ENCODE assay signal across 9 mouse cellular contexts in genomic region chr10:127956168-127956816, GRCm38 (mm10). TPM values are rescaled to one million over a fixed set of nuclear protein-coding genes. Genes with fewer than 3 reads are reported as not detected.
DNase-seq lines count a peak whose midpoint lies in the region; ATAC-seq and TF ChIP-seq lines count a peak whose summit lies in the region.
"Had no signal": no experiment of that assay in that cellular context is flagged by ENCODE, and none has a peak within 500 bp of the region (broad histone marks: within the 10 kb centered on the region; RNA-seq: fewer than 3 reads in every experiment).

No protein-coding gene starts in this region.

- WGBS in lung, adult 2 months, result 53% methylated on average over 16 of the region's 16 CpGs

- no peaks in the 10 kb centered on the region for H3K79me3 ChIP-seq in C2C12 (ENCODE audit: low read depth)

- peaks cover 2% of the 10 kb centered on the region for H3K27me3 ChIP-seq in C2C12 (ENCODE audit: control insufficient read depth, insufficient read depth, insufficient read length)

- H3K36me3 ChIP-seq in C2C12 (ENCODE audit: control insufficient read depth, insufficient read depth), result no peaks in the 10 kb centered on the region

- no peaks in the 10 kb centered on the region for H3K4me1 ChIP-seq in lung, adult 2 months (ENCODE audit: control insufficient read depth, insufficient read depth, low read length)

- peak; percentile 80 for DNase-seq in R1 (ENCODE audit: low read depth, low spot score)
- DNase-seq in cerebellum, postnatal 36 days, result peak; percentile 76 to 77
- DNase-seq in layer of hippocampus, adult 18-20 months (ENCODE audit: low spot score in 2 of 2), result peak; percentile 30 to 59
- peak; percentile 76 for DNase-seq in lung, adult 2 months
- DNase-seq in right cerebral cortex, adult 18-20 months, result peak; percentile 63
- DNase-seq in urinary bladder, adult 18-20 months (ENCODE audit: low spot score in 2 of 2), result peak; percentile 60 to 72

- H3K4me3 ChIP-seq in C2C12 (ENCODE audit: insufficient read depth, poor library complexity, severe bottlenecking), result no peak overlapping the region
- H3K4me3 ChIP-seq in lung, adult 2 months (replicated peaks; ENCODE audit: extremely low read depth, low read depth, low read length), result no peak overlapping the region

- no peak overlapping the region for H3ac ChIP-seq in C2C12 (ENCODE audit: control insufficient read depth, insufficient read length, low read depth)

- peak; percentile 49 for TF ChIP-seq CTCF in C2C12 (IDR thresholded peaks at IDR 0.05; ENCODE audit: control insufficient read depth, insufficient read depth, insufficient read length)
- TF ChIP-seq CTCF in lung, adult 2 months (IDR thresholded peaks at IDR 0.05; ENCODE audit: insufficient read depth, low read length), result peak; percentile 67

- ATAC-seq in granulocyte monocyte progenitor cell, adult 5-6 weeks (replicated peaks; ENCODE audit: poor library complexity, severe bottlenecking), result peak; percentile 66; the same call in 1 of the 2 replicates

- no peak for TF ChIP-seq POLR2A in lung, adult 2 months (IDR thresholded peaks at IDR 0.05; ENCODE audit: borderline replicate concordance, extremely low read depth, low read depth, low read length)

- H3K79me2 ChIP-seq in C2C12 (ENCODE audit: control insufficient read depth, insufficient read depth), result no peaks in the 10 kb centered on the region

TF ChIP-seq in C2C12, 6 proteins besides CTCF, POLR2A, EP300 and RAD21:
- no peak for TF ChIP-seq MAX (IDR thresholded peaks at IDR 0.05)
- no peak for TF ChIP-seq CEBPB (IDR thresholded peaks at IDR 0.05; ENCODE audit: low read depth)
- TF ChIP-seq USF1 (IDR thresholded peaks at IDR 0.05; ENCODE audit: low read depth), result no peak
- no peak for TF ChIP-seq MYOD1 (IDR thresholded peaks at IDR 0.05; ENCODE audit: control insufficient read depth, insufficient read length, low read depth)
- TF ChIP-seq FOSL1 (IDR thresholded peaks at IDR 0.05; ENCODE audit: insufficient read depth, low read length, poor library complexity, severe bottlenecking), result no peak
- TF ChIP-seq MYOG (IDR thresholded peaks at IDR 0.05; ENCODE audit: control insufficient read depth, extremely low read depth, insufficient read length), result no peak

RNA-seq across cellular contexts. Expression of gene Hsd17b6, which starts 51.1 kb away (rescaled TPM):
- not detected for polyA plus RNA-seq in C2C12 (2012; fragmentation: generic; extraction: Trizol)
- not detected in 2 replicates for total RNA-seq in granulocyte monocyte progenitor cell, adult 5-6 weeks (2014; fragmentation: Nextera tagmentation)
- not detected in 2 replicates for total RNA-seq in granulocyte monocyte progenitor cell, adult 5-6 weeks (2017)
- not detected for total RNA-seq in layer of hippocampus, adult 18-20 months (2021)
- 0.56 TPM in 1 of 2 replicates, not detected in the other for polyA plus RNA-seq in lung, adult 2 months (2012; rRNA removed)
- polyA plus RNA-seq: heart, embryonic 14.5 days had no signal

RNA-seq across cellular contexts. Expression of gene Sdr9c7, which starts 58.0 kb away (rescaled TPM):
- polyA plus RNA-seq in C2C12 (2012; fragmentation: generic; extraction: Trizol), result not detected
- not detected in 2 replicates for total RNA-seq in granulocyte monocyte progenitor cell, adult 5-6 weeks (2014; fragmentation: Nextera tagmentation)
- total RNA-seq in granulocyte monocyte progenitor cell, adult 5-6 weeks (2017), result not detected in 2 replicates
- total RNA-seq in layer of hippocampus, adult 18-20 months (2021), result not detected
- polyA plus RNA-seq in lung, adult 2 months (2012; rRNA removed), result 2.9 TPM in 1 of 2 replicates, not detected in the other
- polyA plus RNA-seq: heart, embryonic 14.5 days had no signal

RNA-seq across cellular contexts. Expression of gene Prim1, which starts 58.7 kb away (rescaled TPM):
- polyA plus RNA-seq in C2C12 (2012; fragmentation: generic; extraction: Trizol), result 27.8 TPM
- total RNA-seq in granulocyte monocyte progenitor cell, adult 5-6 weeks (2014; fragmentation: Nextera tagmentation), result 114 and 132 TPM in 2 replicates
- 121 and 124 TPM in 2 replicates for total RNA-seq in granulocyte monocyte progenitor cell, adult 5-6 weeks (2017)
- 1 to 10 TPM; 6.8 to 7.4 TPM for total RNA-seq in layer of hippocampus, adult 18-20 months (2021)
- polyA plus RNA-seq in lung, adult 2 months (2012; rRNA removed), result 1.4 and 2.3 TPM in 2 replicates

Comparison
In these comparisons a context has a peak if more than half of its experiments do, and no peak if none do; other contexts are left out.
1. RNA of gene Prim1, which starts 58.7 kb away (total RNA-seq): 114 to 132 TPM in granulocyte monocyte progenitor cell, adult 5-6 weeks; 6.8 to 7.4 TPM in layer of hippocampus, adult 18-20 months; every median in the first group is over 10 times any median in the second.
2. Peak in every context shown above with its lines, with median percentiles within 50 percentile points of each other: DNase-seq.